Mouse (Mus musculus): ENCODE results near the gene Shld1.

Gene Shld1

GRCm38 (mm10) chr2:132723958-132724431, 37.3 kb downstream of the Shld1 start:
- no peak for DNase-seq (ENCODE audit: low spot score in 2 of 2)

- no peak for DNase-seq (ENCODE audit: low spot score in 2 of 2)
These were observed 37.8 kb downstream of the Shld1 start for GRCm38 (mm10) chr2:132724561-132724960.

- DNase-seq (ENCODE audit: low spot score in 2 of 2) = no peak
These were observed 38.7 kb downstream of the Shld1 start for GRCm38 (mm10) chr2:132725376-132725905.

GRCm38 (mm10) chr2:132726156-132726555, 39.4 kb downstream of the Shld1 start:
- no peak for DNase-seq (ENCODE audit: low spot score in 2 of 2)

- DNase-seq (ENCODE audit: low spot score in 2 of 2) = no peak
These were observed 46.2 kb downstream of the Shld1 start for GRCm38 (mm10) chr2:132732940-132733339.

GRCm38 (mm10) chr2:132733603-132734573, 47.2 kb downstream of the Shld1 start:
- DNase-seq (ENCODE audit: low spot score in 2 of 2) = no peak

GRCm38 (mm10) chr2:132738816-132739432, 52.2 kb downstream of the Shld1 start:
- DNase-seq (ENCODE audit: low spot score in 2 of 2) = no peak

GRCm38 (mm10) chr2:132741862-132742347, 55.2 kb downstream of the Shld1 start:
- no peak for DNase-seq (ENCODE audit: low spot score in 2 of 2)

GRCm38 (mm10) chr2:132744866-132745265, 58.1 kb downstream of the Shld1 start:
- DNase-seq (ENCODE audit: low spot score in 2 of 2) = no peak

- DNase-seq (ENCODE audit: low spot score in 2 of 2) = no peak
These were observed 59.4 kb downstream of the Shld1 start for GRCm38 (mm10) chr2:132746108-132746507.

GRCm38 (mm10) chr2:132750726-132751125, 64.0 kb downstream of the Shld1 start:
- no peak for DNase-seq (ENCODE audit: low spot score in 2 of 2)

GRCm38 (mm10) chr2:132751141-132752066, 64.7 kb downstream of the Shld1 start:
- no peak for DNase-seq (ENCODE audit: low spot score in 2 of 2)

- DNase-seq (ENCODE audit: low spot score in 2 of 2) = no peak
These were observed 65.7 kb downstream of the Shld1 start for GRCm38 (mm10) chr2:132752398-132752797.

- no peak for DNase-seq (ENCODE audit: low spot score in 2 of 2)
These were observed 66.4 kb downstream of the Shld1 start for GRCm38 (mm10) chr2:132753137-132753536.

GRCm38 (mm10) chr2:132757911-132758310, 71.2 kb downstream of the Shld1 start:
- DNase-seq (ENCODE audit: low spot score in 2 of 2) = no peak

- DNase-seq (ENCODE audit: low spot score in 2 of 2) = no peak
These were observed 84.1 kb downstream of the Shld1 start for GRCm38 (mm10) chr2:132770822-132771221.

GRCm38 (mm10) chr2:132780978-132781377, 94.2 kb downstream of the Shld1 start, which contains the start of gene Chgb:
Gene Chgb (plus strand): TSS chr2:132781278.
- DNase-seq (ENCODE audit: low spot score in 2 of 2) = no peak

GRCm38 (mm10) chr2:132781439-132782068, 94.8 kb downstream of the Shld1 start:
- peak; percentile 45 to 63 for DNase-seq (ENCODE audit: low spot score in 2 of 2)

- no peak for DNase-seq (ENCODE audit: low spot score in 2 of 2)
These were observed 97.3 kb downstream of the Shld1 start for GRCm38 (mm10) chr2:132784039-132784438.

- no peak for DNase-seq (ENCODE audit: low spot score in 2 of 2)
These were observed 106.9 kb downstream of the Shld1 start for GRCm38 (mm10) chr2:132793441-132794203.

All from spleen, postnatal 14 days (tissue).